Mouse (Mus musculus) fibroblast of lung, adult 2 months (primary cell): ENCODE results near the gene Nfxl1.
"Not testable (repeated sequence)": the region's sequence is repeated elsewhere in the genome, so short reads cannot be mapped to it uniquely, and the experiment has no call there.

Experiments
- DNase-seq: peaks from one replicate; pipeline ENCODE4 v3.0.0-alpha.2; 2011; ENCODE audit warnings: low read depth

Gene Nfxl1

DNA sequence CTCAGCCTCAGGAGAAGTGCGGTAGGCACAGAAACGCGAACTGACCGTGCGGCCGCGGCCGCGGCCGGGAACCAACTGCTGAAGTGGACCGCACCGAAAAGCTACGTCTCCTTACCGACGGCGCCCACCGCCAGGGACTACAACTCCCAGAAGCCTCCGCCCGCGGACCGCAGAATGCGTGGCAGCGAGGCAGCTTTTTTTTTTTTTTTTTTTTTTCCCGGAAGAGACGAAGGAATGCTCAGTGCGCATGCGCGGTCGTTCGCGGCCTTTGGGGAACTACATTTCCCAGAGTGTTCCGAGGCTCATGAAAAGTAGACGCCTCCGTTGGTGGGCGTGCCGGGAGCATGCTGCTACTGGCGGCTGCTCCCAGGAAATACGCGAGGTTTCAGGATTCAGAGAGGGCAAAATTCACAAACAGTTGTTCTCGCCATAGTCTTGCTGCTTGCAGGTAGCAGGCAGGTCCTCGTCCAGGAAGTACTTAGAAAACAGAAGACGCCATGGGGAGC, at the start of gene Nfxl1:
Nfxl1 (minus strand) TSS at position 141 of the 506 bp plus-strand sequence.
- peak; percentile 97 for DNase-seq

DNA sequence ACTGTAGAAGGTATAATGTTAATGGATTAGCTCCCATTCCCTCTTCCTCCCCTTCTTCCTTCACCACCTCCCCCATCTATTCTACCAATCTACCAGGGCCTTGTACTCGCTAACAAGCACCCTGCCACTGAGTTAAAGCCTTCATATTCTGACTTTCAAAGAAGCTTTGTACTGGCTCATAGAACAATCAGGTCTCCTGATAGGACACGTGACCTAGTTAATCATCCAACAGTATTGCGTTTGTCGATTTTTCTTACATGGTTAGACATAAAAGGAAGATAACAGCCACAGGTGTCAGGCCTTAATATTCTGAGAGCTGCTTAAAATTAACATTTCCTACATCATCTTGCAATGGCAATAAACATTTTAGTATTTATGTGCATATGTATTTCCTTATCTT, 43.7 kb upstream of the Nfxl1 start:
- no peak for DNase-seq

DNA sequence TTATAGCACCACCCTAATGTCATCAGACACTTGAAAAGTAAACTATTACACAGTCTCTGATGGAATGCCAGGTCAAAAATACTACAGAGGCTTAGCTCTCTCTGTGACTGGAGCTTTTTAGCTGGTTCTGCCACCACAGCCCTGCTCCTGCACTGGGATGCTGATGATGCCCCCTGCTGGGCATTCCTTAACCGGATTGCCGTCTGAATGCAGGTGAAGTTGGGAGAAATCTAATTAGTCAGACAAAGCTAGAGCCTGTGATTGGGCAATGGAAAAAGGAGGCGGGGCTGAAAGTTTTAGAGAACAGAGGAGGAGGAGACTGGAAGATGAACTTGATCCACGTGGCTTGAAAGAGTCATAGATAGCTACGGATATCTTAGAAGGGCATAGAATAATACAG, 41.5 kb upstream of the Nfxl1 start:
- DNase-seq, result peak; percentile 11

DNA sequence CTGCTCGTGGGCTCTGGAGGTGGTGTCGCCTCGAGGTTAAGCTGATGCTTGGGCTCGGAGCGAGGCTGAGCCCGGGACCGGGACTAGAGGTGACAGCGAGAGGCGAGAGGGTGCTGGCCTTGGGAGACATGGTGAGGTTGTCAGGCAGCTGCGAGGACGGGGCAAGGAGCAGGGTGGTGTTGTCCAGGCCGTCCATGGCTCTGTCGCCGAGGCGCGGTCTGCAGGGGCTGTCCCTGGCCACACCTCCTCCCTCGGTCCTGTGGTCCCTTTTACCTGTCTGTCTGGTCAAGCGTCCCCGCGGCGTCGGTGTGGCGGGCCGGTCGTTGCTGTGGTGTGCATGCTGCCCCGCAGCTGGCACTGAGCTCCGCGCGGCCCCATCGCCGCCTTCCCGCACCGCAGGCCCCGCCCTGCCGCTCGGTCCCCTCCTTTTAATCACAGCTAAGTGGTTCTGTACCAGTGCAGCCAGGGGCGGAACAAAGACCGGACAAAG, 27.8 kb upstream of the Nfxl1 start, which contains the start of gene Gm5868:
Gm5868 (minus strand) TSS at position 360 of the 490 bp plus-strand sequence.
- DNase-seq, result no peak

DNA sequence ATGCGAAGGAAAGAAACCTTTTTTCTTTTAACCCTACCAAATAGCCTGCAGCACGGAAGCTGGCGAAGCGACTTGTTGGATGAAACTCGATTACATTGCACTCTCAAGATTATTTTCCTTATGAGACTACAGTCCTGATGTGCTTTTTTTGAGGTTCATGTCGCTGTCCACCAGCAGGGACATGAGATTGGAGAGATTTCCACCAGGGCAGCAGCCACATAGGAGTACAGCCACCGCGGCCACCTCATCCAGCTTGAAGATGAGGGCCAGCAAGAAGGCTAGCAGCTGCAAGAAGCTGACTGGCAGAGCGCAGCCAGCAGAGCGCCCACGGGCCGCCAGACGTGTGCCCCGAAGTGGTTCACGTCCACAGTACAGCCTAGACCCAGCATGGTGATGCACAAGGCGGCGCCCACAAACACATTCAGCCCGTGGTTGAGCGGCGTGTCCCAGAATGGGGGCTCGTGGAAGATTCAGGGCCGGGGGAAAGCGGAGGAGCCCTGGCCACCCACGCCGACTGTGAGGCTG, 27.2 kb upstream of the Nfxl1 start:
- DNase-seq, result not testable (repeated sequence)

DNA sequence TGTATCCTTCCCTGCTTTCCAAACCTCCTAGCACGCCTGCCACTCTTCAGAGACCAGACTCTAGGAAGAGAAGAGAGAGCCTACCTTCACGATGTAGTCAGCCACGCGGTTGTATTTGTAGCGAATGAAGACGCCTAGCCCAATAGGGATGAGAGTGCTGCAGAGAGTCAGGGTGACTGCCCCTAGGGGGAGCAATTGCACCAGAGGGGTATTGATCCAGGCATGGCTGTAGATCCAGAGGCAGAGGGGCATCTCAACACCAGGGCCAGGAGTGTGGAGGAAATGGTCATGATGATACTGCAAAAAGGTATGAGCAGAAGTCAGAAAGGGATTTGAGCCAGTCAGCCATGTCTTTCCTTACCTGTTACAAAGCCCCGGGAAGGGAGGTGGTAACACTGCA, 26.6 kb upstream of the Nfxl1 start:
- DNase-seq, result not testable (repeated sequence)

DNA sequence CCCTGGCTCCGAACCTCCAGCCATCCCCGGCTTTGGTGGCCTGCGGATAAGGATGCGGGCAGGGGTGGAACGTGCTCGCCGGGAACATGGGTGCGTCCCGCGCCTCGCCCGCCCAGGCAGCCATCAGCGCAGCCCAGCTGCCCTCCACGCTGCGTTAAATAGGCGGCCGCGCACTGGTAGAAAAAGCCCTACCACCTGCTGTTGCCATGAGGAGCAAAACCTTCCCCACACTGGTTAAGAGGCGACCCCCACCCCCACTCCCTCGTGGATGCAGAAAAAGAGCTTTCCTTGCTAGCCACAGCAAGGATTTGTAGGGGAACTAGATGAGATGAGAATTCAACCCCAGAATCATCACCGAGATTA, 21.5 kb upstream of the Nfxl1 start, which contains the start of gene Zar1:
Zar1 (minus strand) TSS at position 285 of the 363 bp plus-strand sequence.
- DNase-seq, result not testable (repeated sequence)

DNA sequence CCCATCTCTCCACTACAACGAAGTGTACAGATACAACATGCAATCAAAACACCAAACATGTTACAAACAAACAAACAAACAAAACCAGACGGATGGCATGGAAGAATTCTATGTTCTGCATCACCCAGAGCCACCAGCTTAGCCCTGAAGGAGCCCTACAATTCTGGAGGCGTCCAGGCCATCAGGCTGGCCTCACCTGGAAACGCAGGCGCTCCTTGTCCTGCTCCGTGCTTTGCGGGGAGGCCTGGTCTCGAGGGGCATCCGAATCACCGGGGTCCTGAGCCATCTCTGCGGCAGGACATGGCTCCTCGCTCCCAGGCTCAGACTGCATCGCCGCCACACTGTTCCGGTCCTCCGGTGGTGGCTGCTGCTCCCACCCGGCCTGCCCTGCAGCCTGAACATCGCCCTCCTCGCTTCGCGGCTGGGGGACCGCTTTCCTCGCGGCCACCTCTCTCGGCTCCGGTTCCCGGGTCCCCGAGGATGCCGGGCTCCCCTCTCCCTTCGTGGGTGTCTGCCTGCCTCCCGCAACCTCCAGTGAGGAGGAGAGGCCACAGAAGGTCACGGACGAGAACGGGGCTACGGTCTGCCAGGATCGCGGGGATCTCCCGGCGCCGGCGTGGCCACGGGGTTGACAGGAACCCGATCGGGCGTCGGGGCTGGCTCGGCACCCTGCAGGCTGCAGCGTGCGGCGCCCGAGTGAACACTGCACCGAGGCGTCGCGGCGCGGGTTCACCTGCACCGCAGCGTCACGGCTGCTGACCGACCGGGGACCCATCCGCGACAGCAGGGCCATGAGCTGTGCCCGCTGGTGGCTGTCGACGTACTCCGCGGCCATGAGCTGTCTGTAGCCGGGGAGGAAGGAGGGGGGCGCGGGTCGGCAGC, 20.8 kb upstream of the Nfxl1 start:
- DNase-seq, result not testable (repeated sequence)

DNA sequence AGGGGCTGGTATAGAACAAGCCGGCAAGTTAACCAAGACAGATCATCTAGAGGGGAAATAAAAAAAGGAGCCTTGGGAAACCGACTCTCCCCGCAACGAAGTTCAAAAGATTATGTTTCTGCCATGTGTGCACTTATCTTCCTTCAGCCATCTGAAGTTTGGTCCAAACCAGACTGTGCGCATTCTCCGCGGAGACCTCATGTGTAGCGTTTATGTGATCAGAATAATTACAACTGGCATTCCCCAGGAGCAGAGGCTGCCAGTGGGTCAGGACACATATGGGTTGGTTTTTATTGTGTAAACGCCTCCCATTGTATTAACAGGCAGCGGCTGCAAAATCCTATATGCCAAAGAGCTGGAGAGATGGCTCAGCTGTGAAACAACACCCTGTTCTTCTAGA, 20.1 kb upstream of the Nfxl1 start:
- not testable (repeated sequence) for DNase-seq

DNA sequence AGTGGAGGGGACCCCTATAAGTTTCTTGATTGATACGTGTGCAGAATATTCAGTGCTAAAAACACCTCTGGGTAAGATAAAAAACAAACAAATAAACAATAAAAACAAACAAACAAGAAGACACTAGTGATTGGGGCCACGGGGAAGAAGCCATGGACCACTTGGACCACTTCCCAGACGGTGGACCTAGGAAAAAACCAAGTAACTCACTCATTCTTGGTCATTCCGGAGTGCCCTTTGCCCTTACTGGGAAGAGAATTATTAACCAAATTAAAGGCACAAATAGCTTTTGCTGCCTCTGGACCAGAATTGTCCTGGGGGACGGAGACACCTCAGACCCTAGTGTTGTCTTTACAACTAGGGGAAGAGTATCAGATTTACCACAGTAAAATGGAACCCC, 6.1 kb upstream of the Nfxl1 start:
- no peak for DNase-seq

DNA sequence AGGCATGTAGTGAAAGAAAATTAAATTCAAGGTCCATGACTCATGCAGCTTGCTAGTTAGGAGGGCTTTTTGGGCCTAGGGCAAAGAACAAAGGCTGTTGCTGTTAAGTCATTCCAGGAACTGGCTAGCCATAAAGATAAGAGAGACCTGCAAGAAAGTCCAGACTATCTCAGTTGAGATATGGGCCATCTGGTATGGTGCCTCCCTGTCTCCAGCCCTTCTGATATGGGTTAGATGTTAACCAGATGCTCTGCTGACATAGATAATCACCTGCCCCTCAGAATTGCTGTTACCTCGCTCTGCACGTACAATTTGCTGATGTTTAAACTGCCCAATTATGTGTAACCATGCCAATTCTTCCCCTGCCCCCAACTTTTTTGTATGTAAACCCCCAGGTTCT, 3.7 kb upstream of the Nfxl1 start:
- not testable (repeated sequence) for DNase-seq

DNA sequence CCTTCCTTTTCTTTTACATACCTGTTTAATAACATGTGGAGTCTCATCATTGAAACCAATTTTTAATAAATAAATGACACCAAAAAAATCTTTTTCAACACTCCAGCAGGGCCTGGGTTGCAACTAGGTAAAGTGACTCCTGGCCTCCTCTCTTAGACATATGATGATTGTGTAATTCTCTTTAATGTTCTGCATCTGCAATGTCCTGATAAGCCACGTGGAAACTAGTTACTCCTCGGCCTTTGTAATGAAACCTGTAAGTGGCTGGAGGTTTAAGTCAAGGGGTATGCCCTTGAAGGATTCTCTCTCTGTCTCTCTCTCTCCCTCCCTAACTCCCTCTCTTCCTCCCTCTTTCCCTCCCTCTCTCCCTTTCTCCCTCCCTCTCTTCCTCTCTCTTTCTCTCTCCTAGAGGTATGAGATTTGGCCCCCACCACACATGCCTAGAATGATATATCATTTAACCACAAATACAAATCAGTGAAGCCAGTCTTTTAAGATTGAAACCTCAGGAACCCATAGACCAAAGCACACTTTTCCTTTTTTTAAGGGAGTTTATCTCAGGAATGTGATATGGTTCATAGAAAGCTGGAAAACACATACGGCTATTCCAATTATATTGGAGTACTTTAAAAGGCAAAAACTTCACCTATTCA, 1.6 kb upstream of the Nfxl1 start:
- no peak for DNase-seq

DNA sequence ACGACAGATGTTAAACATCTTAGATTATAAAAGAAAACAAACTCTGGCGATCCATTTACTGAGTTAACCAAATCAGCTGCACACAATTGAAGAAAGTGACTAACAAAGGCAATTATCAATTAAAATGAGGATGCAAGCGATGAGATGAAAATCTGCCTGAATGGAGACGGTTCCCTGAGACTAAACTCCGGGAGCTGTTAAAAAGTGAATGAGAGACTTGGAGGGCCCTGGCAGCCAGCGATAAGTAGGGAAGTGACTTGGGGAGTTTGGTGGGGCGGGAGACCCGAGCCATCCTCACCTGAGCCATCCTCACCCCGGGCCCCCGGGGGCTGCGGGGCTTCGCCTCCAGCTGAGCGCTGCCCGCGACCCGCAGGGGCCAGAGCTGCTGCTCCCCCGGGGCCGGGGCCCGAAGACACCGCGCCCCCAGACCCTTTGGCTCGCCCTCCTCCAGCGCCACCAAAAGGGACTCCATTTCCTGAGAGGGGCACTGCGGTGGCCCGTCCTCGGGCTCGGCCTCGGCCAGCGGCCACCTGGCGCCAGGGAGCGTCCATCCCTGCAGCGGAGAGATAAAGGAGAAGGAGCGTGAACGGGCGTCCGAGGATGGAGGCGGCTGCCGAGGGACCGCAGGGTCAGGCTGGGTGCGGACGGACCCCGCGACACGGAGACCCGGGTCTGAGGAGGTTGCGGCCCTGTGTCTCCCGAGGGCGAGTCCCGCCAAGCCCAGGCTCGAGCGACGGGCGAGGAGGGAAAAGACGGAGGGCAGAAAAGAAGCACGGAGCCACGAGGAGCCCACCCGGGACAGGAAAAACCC, 563 bp downstream of the Nfxl1 start:
- DNase-seq, result no peak

DNA sequence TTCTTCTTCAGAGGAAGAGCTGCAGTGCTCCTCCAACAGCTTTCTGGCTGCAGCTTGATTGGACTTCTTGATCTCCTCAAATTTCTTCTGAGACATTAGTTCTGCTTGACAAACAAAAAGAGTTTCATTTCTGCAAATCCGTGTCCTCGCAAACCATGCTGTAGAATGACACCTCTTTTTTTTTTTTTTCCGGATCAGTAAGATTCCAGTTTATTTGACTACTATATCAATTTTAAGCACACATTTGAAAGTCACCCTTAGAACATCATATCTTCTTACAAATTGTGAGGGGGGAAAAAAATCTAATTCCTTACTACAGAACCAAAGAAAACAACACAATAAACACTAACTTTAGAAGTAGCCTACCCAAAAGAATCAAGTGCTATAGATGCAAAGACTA, 3.2 kb downstream of the Nfxl1 start:
- DNase-seq, result no peak

DNA sequence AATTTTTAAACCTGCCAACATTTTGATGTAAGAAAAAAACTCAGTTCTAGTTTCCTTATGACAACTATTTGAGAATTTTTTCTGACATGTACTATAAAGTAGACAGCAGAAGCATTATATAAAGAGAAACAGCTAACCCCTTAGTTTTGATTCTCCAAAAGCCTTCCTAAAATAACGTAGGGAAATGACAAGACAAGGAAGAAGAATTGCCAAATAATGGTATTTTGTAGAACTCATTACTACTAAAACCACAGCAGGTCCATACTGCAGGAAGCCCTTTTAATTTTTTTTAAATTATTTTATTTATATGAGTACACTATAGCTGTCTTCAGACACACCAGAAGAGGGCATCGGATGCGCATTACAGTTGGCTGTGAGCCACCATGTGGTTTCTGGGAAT, 8.3 kb downstream of the Nfxl1 start:
- no peak for DNase-seq

DNA sequence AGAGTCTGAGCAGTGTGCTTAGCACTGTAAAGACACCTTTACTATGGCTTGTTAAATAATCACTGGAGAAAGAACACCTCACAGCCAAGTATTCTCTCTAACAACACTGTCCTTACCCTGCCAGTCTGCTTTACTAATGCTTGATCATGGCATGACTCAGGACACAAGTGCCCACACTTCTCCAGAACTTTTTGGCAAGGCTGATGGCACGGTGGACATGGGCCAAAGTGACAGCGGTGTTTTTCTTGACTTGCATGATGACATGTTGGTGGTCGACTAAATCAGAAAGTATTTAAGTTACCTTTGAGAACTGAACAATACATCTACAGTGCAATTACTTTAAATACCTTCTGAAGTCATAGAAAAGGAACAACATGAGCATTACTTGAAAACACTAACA, 30.6 kb downstream of the Nfxl1 start:
- DNase-seq, result peak; percentile 6

DNA sequence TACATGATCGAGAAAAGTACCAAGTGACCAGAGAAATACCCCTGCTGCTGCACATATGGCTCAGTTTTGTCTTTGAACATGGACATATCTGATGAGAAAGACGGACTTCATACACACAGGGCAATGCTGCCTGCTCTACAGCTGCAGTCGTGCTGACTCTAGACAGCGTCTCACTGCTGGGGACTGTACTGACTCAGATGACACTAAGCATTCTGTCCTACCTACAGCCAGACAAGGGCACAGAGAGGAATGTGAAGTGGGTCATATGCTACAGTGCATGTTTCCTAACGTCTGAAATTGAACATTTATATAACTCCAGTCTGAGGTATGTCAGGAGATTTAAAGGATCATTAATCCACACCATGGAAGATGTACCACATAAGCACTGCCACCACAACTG, 45.7 kb downstream of the Nfxl1 start:
- no peak for DNase-seq

DNA sequence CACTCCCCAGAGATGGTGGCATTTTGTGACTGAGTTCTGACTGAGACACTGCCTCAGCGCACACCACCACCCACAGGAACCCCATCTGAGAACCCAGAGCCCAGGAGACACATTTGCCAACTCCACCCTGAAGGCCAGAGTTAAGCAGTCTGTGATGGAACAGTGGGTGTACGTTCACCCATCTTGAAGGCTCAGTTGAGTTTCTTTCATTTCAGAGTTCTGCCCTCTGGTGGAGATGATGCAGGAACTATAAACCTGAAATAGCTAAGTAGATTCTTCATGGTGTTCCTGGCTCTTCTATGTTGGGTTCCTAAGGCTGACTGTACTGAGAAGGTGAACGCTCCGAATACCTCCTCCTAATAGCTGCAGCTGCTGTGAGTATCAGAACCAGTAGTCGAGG, 53.7 kb downstream of the Nfxl1 start:
- DNase-seq, result no peak

DNA sequence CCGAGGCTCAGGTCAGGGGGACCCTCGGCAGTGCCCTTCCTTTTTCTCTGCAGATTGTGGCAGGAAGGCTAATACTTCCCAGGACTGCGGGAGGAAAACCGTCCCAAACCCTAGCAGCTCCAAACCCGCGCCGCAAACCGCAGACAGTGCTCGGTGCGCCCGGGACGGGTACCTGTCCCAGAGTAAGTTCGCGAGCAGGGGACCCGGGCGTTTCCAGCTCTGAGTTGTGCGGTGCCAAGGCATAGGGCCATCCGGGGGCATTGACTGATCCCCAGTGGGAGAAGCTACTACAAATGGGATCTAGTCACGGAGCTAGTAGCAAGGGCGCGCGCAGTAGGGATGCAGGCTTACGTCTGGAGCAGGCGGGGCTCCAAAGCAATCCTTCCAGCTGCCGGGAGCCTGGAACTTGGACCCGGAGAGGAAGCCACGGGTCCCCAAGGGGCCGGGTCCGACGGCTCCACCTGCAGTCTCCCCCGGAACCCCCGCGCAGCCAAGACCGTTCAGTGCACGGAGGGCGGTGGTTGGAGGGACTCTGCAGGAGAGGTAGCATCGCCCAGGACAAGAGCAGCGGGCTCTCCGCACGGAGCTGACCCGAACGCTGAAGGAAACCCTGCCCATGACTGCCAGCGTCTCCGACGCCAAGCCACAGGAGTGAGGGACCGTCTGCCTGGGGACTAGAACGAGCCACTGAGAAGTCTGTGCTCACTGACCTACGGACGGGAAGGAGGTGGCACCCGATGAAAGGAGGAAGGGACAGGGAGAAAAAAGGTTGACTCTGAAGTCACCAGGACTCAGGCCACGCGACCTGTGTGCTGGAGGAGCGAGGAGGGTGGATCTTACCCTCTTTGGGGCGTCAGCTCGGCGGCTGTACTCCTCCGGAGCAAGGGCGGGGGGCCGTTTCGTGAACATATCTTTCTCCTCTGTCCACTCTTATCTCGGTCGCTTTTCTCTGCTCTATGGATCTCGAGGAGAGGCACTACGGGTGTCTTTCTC, 55.7 kb downstream of the Nfxl1 start, which contains the start of gene Corin:
Corin (minus strand) TSS at position 943 of the 993 bp plus-strand sequence.
- no peak for DNase-seq

DNA sequence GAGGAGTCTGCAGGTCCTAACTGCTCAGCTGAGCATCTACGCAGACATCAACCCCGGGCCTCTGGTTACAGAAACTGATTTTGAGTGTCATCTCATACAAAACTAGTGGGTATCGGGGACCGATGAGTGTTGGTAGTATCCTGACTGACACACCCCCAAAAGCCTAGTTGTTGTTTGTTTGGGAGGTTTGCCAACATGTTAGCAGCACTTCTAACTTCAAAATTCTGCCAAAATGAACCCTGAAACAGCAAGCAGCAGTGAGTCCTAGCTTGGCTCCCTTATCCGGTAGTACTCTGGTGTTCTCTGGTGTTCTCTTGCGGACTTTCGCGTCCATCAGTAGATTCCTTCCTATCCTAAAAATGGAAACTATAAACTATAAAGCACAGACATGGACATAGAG, 56.7 kb downstream of the Nfxl1 start:
- no peak for DNase-seq
